Comparison of ENCODE assay signal across 8 mouse cellular contexts in genomic region chr9:112186336-112187305, GRCm38 (mm10). TPM values are rescaled to one million over a fixed set of nuclear protein-coding genes. Genes with fewer than 3 reads are reported as not detected.
DNase-seq lines count a peak whose midpoint lies in the region; ATAC-seq and TF ChIP-seq lines count a peak whose summit lies in the region.
"Had no signal": no experiment of that assay in that cellular context is flagged by ENCODE, and none has a peak within 500 bp of the region (broad histone marks: within the 10 kb centered on the region; RNA-seq: fewer than 3 reads in every experiment).

No protein-coding gene starts in this region.

- no peak overlapping the region for H3K9ac ChIP-seq in stomach, embryonic 14.5 days (replicated peaks; ENCODE audit: low read depth, low read length)
- no peak overlapping the region for H3K9ac ChIP-seq in stomach, postnatal 0 days (ENCODE audit: low read length)
- 0 out of 2 replicates have a peak overlapping the region, but pooled peaks have one; percentile 12 for H3K9ac ChIP-seq in hindbrain, embryonic 11.5 days (ENCODE audit: low read depth, low read length)
- H3K9ac ChIP-seq in midbrain, embryonic 13.5 days (replicated peaks), result no peak overlapping the region; the same call in 1 of the 2 replicates

- TF ChIP-seq EP300 in stomach, postnatal 0 days (optimal IDR thresholded peaks at IDR 0.05), result no peak

- no peaks in the 10 kb centered on the region for H3K27me3 ChIP-seq in stomach, embryonic 14.5 days (ENCODE audit: control insufficient read depth, insufficient read depth, low read length)
- no peaks in the 10 kb centered on the region for H3K27me3 ChIP-seq in stomach, postnatal 0 days (ENCODE audit: control insufficient read depth, insufficient read depth, low read length)
- no peaks in the 10 kb centered on the region for H3K27me3 ChIP-seq in hindbrain, embryonic 11.5 days (ENCODE audit: control insufficient read depth, insufficient read depth, low read length)
- H3K27me3 ChIP-seq in midbrain, embryonic 13.5 days, result no peaks in the 10 kb centered on the region; the same call in 1 of the 2 replicates

- WGBS in stomach, embryonic 14.5 days, result 22% methylated on average over 14 of the region's 14 CpGs
- 20% methylated on average over 14 of the region's 14 CpGs for whole genome bisulfite sequencing in stomach, postnatal 0 days
- WGBS in hindbrain, embryonic 11.5 days, result 18% methylated on average over 14 of the region's 14 CpGs
- WGBS in midbrain, embryonic 13.5 days, result 13% methylated on average over 14 of the region's 14 CpGs

- no peak overlapping the region for H3K27ac ChIP-seq in stomach, embryonic 14.5 days (ENCODE audit: low read length)
- H3K27ac ChIP-seq in stomach, postnatal 0 days (replicated peaks), result no peak overlapping the region
- no peak overlapping the region for H3K27ac ChIP-seq in hindbrain, embryonic 11.5 days (ENCODE audit: low read depth, low read length)
- H3K27ac ChIP-seq in midbrain, embryonic 13.5 days, result no peak overlapping the region

- H3K4me1 ChIP-seq in stomach, embryonic 14.5 days (ENCODE audit: control insufficient read depth, insufficient read depth, low read length), result 0 out of 2 replicates have a peak, but pooled peaks cover 3% of the 10 kb centered on the region
- no peaks in the 10 kb centered on the region for H3K4me1 ChIP-seq in stomach, postnatal 0 days (replicated peaks; ENCODE audit: control insufficient read depth, insufficient read depth)
- peaks cover 5% of the 10 kb centered on the region; the same call in 1 of the 2 replicates for H3K4me1 ChIP-seq in hindbrain, embryonic 11.5 days (replicated peaks; ENCODE audit: control insufficient read depth, insufficient read depth, low read length)
- peaks cover 37% of the 10 kb centered on the region for H3K4me1 ChIP-seq in midbrain, embryonic 13.5 days (replicated peaks)

- peak overlapping the region; percentile 12; the same call in 1 of the 2 replicates for H3K4me2 ChIP-seq in stomach, embryonic 14.5 days (replicated peaks; ENCODE audit: low read depth, low read length)
- no peak overlapping the region for H3K4me2 ChIP-seq in stomach, postnatal 0 days (replicated peaks; ENCODE audit: low read depth)
- H3K4me2 ChIP-seq in hindbrain, embryonic 11.5 days (replicated peaks; ENCODE audit: low read depth, low read length), result peak overlapping the region; percentile 6; the same call in 1 of the 2 replicates
- H3K4me2 ChIP-seq in midbrain, embryonic 13.5 days (replicated peaks), result peak overlapping the region; percentile 21

- ATAC-seq in stomach, embryonic 14.5 days (ENCODE audit: insufficient number of reproducible peaks, insufficient read depth, low FRiP score, low read depth), result no peak
- ATAC-seq in stomach, postnatal 0 days (ENCODE audit: low FRiP score, low TSS enrichment), result no peak
- ATAC-seq in hindbrain, embryonic 11.5 days (ENCODE audit: low FRiP score), result peak; percentile 60
- ATAC-seq in midbrain, embryonic 13.5 days, result peak; percentile 70; the same call in 1 of the 2 replicates

- H3K36me3 ChIP-seq in stomach, embryonic 14.5 days (ENCODE audit: control insufficient read depth, insufficient read depth, low read length), result no peaks in the 10 kb centered on the region
- no peaks in the 10 kb centered on the region for H3K36me3 ChIP-seq in stomach, postnatal 0 days (ENCODE audit: control insufficient read depth, insufficient read depth, low read length)
- H3K36me3 ChIP-seq in hindbrain, embryonic 11.5 days (ENCODE audit: control insufficient read depth, insufficient read depth, low read length), result no peaks in the 10 kb centered on the region
- no peaks in the 10 kb centered on the region for H3K36me3 ChIP-seq in midbrain, embryonic 13.5 days

- no peaks in the 10 kb centered on the region for H3K9me3 ChIP-seq in stomach, embryonic 14.5 days (ENCODE audit: control insufficient read depth, low read depth, low read length)
- H3K9me3 ChIP-seq in stomach, postnatal 0 days (ENCODE audit: control insufficient read depth, low read length), result no peaks in the 10 kb centered on the region
- H3K9me3 ChIP-seq in hindbrain, embryonic 11.5 days (ENCODE audit: control insufficient read depth, low read length), result no peaks in the 10 kb centered on the region
- H3K9me3 ChIP-seq in midbrain, embryonic 13.5 days, result no peaks in the 10 kb centered on the region

- no peak for TF ChIP-seq CTCF in stomach, postnatal 0 days (IDR thresholded peaks at IDR 0.05; ENCODE audit: low read depth)

- H3K4me3 ChIP-seq in stomach, embryonic 14.5 days (ENCODE audit: low read depth, low read length), result no peak overlapping the region
- no peak overlapping the region for H3K4me3 ChIP-seq in stomach, postnatal 0 days (ENCODE audit: low read depth, low read length)
- H3K4me3 ChIP-seq in hindbrain, embryonic 11.5 days (ENCODE audit: low read depth, low read length), result no peak overlapping the region
- no peak overlapping the region for H3K4me3 ChIP-seq in midbrain, embryonic 13.5 days (replicated peaks)

- no peak for DNase-seq in stomach, postnatal 0 days (ENCODE audit: low spot score)
- DNase-seq in hindbrain, embryonic 11.5 days (ENCODE audit: low spot score), result peak; percentile 34
- no peak for DNase-seq in ovary, postnatal 10 days (ENCODE audit: low spot score)
- DNase-seq in gastrocnemius, adult 8-10 months (ENCODE audit: low spot score in 2 of 2), result no peak
- no peak for DNase-seq in right cerebral cortex, postnatal 4 days

RNA-seq across cellular contexts. Expression of gene Arpp21, which starts 49.1 kb away (rescaled TPM):
- polyA plus RNA-seq in stomach, embryonic 14.5 days (2014; fragmentation: Nextera tagmentation; extraction: Ambion mirVana), result 1.2 and 1.6 TPM in 2 replicates
- 1.2 TPM in 2 replicates for polyA plus RNA-seq in stomach, postnatal 0 days (2015; fragmentation: Nextera tagmentation; extraction: Ambion mirVana)
- polyA plus RNA-seq in hindbrain, embryonic 11.5 days (2014; fragmentation: Nextera tagmentation; extraction: Ambion mirVana), result 6.0 and 6.8 TPM in 2 replicates
- 29.1 and 29.5 TPM in 2 replicates for polyA plus RNA-seq in midbrain, embryonic 13.5 days (2015; fragmentation: Nextera tagmentation; extraction: Ambion mirVana)
- total RNA-seq in gastrocnemius, adult 8-10 months (2022), result 1 to 10 TPM; 4.6 to 6.0 (median 5.1) TPM
- polyA plus RNA-seq: liver, adult 2 months had no signal

Comparison
In these comparisons a context has a peak if more than half of its experiments do, and no peak if none do; other contexts are left out.
1. ATAC-seq: peak in hindbrain, embryonic 11.5 days (single experiment) and midbrain, embryonic 13.5 days (single experiment); none in stomach, embryonic 14.5 days (single experiment) and stomach, postnatal 0 days (single experiment).